Mouse (Mus musculus): ENCODE measurements around the gene Gm49380.

- TF ChIP-seq CTCF (IDR thresholded peaks at IDR 0.05) (peak; percentile 43), POLR2A (IDR thresholded peaks at IDR 0.05; ENCODE audit: insufficient read depth, low read depth, low read length) (no peak)
Observed at GRCm38 (mm10) chr9:44065177-44065576, 48.1 kb downstream of the Gm49380 start.
